Mouse (Mus musculus) stomach, postnatal 0 days (tissue): ENCODE measurements at regions not wholly inside any gene's neighbourhood (a gene's known extent, or its start where the extent isn't known, plus 50 kb on each side); places are given as distances from the start of the nearest gene placed in this dataset.

Source experiments
- ATAC-seq: fragments of 200-750 bp; cut with Nextera tagmentation; 2 replicates; pipeline ENCODE4 v1.8.0; 2017; ENCODE audit not compliant: low FRiP score, low TSS enrichment
- DNase-seq: peaks from one replicate; pipeline ENCODE4 v3.0.0-alpha.2; 2016; ENCODE audit warnings: low spot score
- H3K27ac ChIP-seq: fragments of 300-500 bp; sonication (generic); replicated peaks from 2 replicates; pipeline ENCODE4 v1.5.1; 2014; ENCODE audit warnings: mild to moderate bottlenecking, control low read depth
- H3K27me3 ChIP-seq: fragments of 300-500 bp; sonication (generic); 2 replicates; pipeline ENCODE4 v1.6.1; 2014; ENCODE audit warnings: low read length; ENCODE audit not compliant: control insufficient read depth, insufficient read depth
- H3K36me3 ChIP-seq: fragments of 300-500 bp; sonication (generic); 2 replicates; pipeline ENCODE4 v1.6.1; 2014; ENCODE audit warnings: low read length, mixed read lengths; ENCODE audit not compliant: control insufficient read depth, insufficient read depth
- H3K4me1 ChIP-seq: fragments of 300-500 bp; sonication (generic); replicated peaks from 2 replicates; pipeline ENCODE4 v1.6.1; 2014; ENCODE audit warnings: antibody characterized with exemption; ENCODE audit not compliant: control insufficient read depth, insufficient read depth
- H3K4me2 ChIP-seq: fragments of 300-500 bp; sonication (generic); replicated peaks from 2 replicates; pipeline ENCODE4 v1.6.1; 2014; ENCODE audit warnings: low read depth, mild to moderate bottlenecking, control low read depth, moderate library complexity
- H3K4me3 ChIP-seq: fragments of 300-500 bp; sonication (generic); 2 replicates; pipeline ENCODE4 v1.5.1; 2014; ENCODE audit warnings: low read depth, low read length, control low read depth
- H3K9ac ChIP-seq: fragments of 300-500 bp; sonication (generic); 2 replicates; pipeline ENCODE4 v1.6.1; 2014; ENCODE audit warnings: mild to moderate bottlenecking, low read length, control low read depth, mixed read lengths
- H3K9me3 ChIP-seq: fragments of 300-500 bp; sonication (generic); 2 replicates; pipeline ENCODE4 v1.6.1; 2016; ENCODE audit warnings: low read length; ENCODE audit not compliant: control insufficient read depth
- CTCF ChIP-seq: IDR thresholded peaks from 2 replicates; pipeline ENCODE4 v1.5.1; 2016; ENCODE audit warnings: antibody characterized with exemption, low read depth, mild to moderate bottlenecking, moderate library complexity
- EP300 ChIP-seq: optimal IDR thresholded peaks from 2 replicates; pipeline ENCODE3; 2016; ENCODE audit warnings: antibody characterized with exemption
- WGBS: fragments of 180-500 bp; shearing (Covaris S2); extraction: QIAGEN DNeasy Blood & Tissue Kit; methylation state at CpG from one replicate; pipeline ENCODE4 v1.1.7; 2014; 5-methylcytosine and 5-hydroxymethylcytosine counted together

- DNase-seq = no peak
- Histone ChIP-seq H3K9me3 (no peaks in the 10 kb centered on the region), H3K4me1 (no peaks in the 10 kb centered on the region), H3K27ac (no peak overlapping the region), H3K4me3 (no peak overlapping the region), H3K36me3 (no peaks in the 10 kb centered on the region), H3K4me2 (no peak overlapping the region), H3K9ac (no peak overlapping the region), H3K27me3 (no peaks in the 10 kb centered on the region)
- TF ChIP-seq CTCF = no peak
- no peak for TF ChIP-seq EP300
- ATAC-seq = no peak
- 80% methylated on average over 4 of the region's 4 CpGs for WGBS
These were observed 299.5 kb downstream of the Icos start for GRCm38 (mm10) chr1:61277170-61277710.

GRCm38 (mm10) chr1:61288185-61288584 is 310.5 kb downstream of the Icos start:
- 73% methylated on average over 3 of the region's 3 CpGs for WGBS
- no peaks in the 10 kb centered on the region for H3K4me1 ChIP-seq
- TF ChIP-seq EP300 (no peak), CTCF (no peak)
- no peak for DNase-seq
- H3K27me3 ChIP-seq = no peaks in the 10 kb centered on the region
- H3K9ac ChIP-seq = no peak overlapping the region
- H3K27ac ChIP-seq = no peak overlapping the region
- no peak overlapping the region for H3K4me3 ChIP-seq
- ATAC-seq = no peak
- H3K9me3 ChIP-seq = no peaks in the 10 kb centered on the region
- H3K4me2 ChIP-seq = no peak overlapping the region
- no peaks in the 10 kb centered on the region for H3K36me3 ChIP-seq

GRCm38 (mm10) chr1:61288946-61289345 is 311.2 kb downstream of the Icos start:
- Histone ChIP-seq H3K4me3 (no peak overlapping the region), H3K4me2 (no peak overlapping the region), H3K9ac (no peak overlapping the region), H3K4me1 (no peaks in the 10 kb centered on the region), H3K36me3 (no peaks in the 10 kb centered on the region), H3K27me3 (no peaks in the 10 kb centered on the region), H3K9me3 (no peaks in the 10 kb centered on the region), H3K27ac (no peak overlapping the region)
- no peak for DNase-seq
- no peak for ATAC-seq
- 87% methylated on average over 6 of the region's 6 CpGs for WGBS
- TF ChIP-seq EP300 = no peak
- TF ChIP-seq CTCF = no peak

- Histone ChIP-seq H3K4me3 (no peak overlapping the region), H3K27me3 (no peaks in the 10 kb centered on the region), H3K9me3 (no peaks in the 10 kb centered on the region), H3K4me1 (no peaks in the 10 kb centered on the region), H3K27ac (no peak overlapping the region), H3K36me3 (no peaks in the 10 kb centered on the region), H3K4me2 (no peak overlapping the region), H3K9ac (no peak overlapping the region)
- DNase-seq = no peak
- 66% methylated on average over 4 of the region's 4 CpGs for WGBS
- TF ChIP-seq CTCF (no peak), EP300 (no peak)
- no peak for ATAC-seq
These were observed 311.8 kb downstream of the Icos start for GRCm38 (mm10) chr1:61289552-61289951.

- 68% methylated on average over 5 of the region's 5 CpGs for WGBS
- Histone ChIP-seq H3K36me3 (no peaks in the 10 kb centered on the region), H3K27ac (no peak overlapping the region), H3K4me2 (no peak overlapping the region), H3K4me3 (no peak overlapping the region), H3K9ac (no peak overlapping the region), H3K27me3 (no peaks in the 10 kb centered on the region), H3K9me3 (no peaks in the 10 kb centered on the region), H3K4me1 (no peaks in the 10 kb centered on the region)
- no peak for TF ChIP-seq CTCF
- no peak for TF ChIP-seq EP300
- ATAC-seq (no peak), DNase-seq (no peak)
These were observed 315.4 kb downstream of the Icos start for GRCm38 (mm10) chr1:61293106-61293505.

GRCm38 (mm10) chr1:61295219-61295618 is 317.5 kb downstream of the Icos start:
- H3K27me3 ChIP-seq = no peaks in the 10 kb centered on the region
- no peak overlapping the region for H3K9ac ChIP-seq
- H3K27ac ChIP-seq = no peak overlapping the region
- TF ChIP-seq EP300 = no peak
- TF ChIP-seq CTCF = no peak
- no peaks in the 10 kb centered on the region for H3K9me3 ChIP-seq
- no peak overlapping the region for H3K4me3 ChIP-seq
- H3K36me3 ChIP-seq = no peaks in the 10 kb centered on the region
- WGBS = 78% methylated on average over 3 of the region's 3 CpGs
- DNase-seq (no peak), ATAC-seq (no peak)
- no peak overlapping the region for H3K4me2 ChIP-seq
- no peaks in the 10 kb centered on the region for H3K4me1 ChIP-seq
